Comparison of ENCODE assay signal across 8 mouse cellular contexts in genomic region chr11:8662706-8663429, GRCm38 (mm10). TPM values are rescaled to one million over a fixed set of nuclear protein-coding genes. Genes with fewer than 3 reads are reported as not detected.
DNase-seq lines count a peak whose midpoint lies in the region; ATAC-seq lines count a peak whose summit lies in the region.

No protein-coding gene starts in this region.

- 0 out of 2 replicates have a peak, but pooled peaks have one; percentile 14 for ATAC-seq in granulocyte monocyte progenitor cell, adult 5-6 weeks (replicated peaks; ENCODE audit: poor library complexity, severe bottlenecking)
- ATAC-seq in limb, embryonic 12.5 days (ENCODE audit: insufficient number of reproducible peaks, insufficient read depth, low FRiP score, low TSS enrichment, low read depth) = no peak
- ATAC-seq in midbrain, embryonic 15.5 days (replicated peaks) = no peak

- no peaks in the 10 kb centered on the region for H3K27me3 ChIP-seq in limb, embryonic 12.5 days
- H3K27me3 ChIP-seq in midbrain, embryonic 15.5 days (replicated peaks) = peaks cover 14% of the 10 kb centered on the region

- peak overlapping the region; percentile 82 for H3K4me2 ChIP-seq in limb, embryonic 12.5 days
- H3K4me2 ChIP-seq in midbrain, embryonic 15.5 days = peak overlapping the region; percentile 82

- peak overlapping the region; percentile 95 for H3K9ac ChIP-seq in limb, embryonic 12.5 days (replicated peaks)
- H3K9ac ChIP-seq in midbrain, embryonic 15.5 days = no peak overlapping the region

- peaks cover 77% of the 10 kb centered on the region for H3K4me1 ChIP-seq in limb, embryonic 12.5 days (replicated peaks)
- peaks cover 7% of the 10 kb centered on the region for H3K4me1 ChIP-seq in midbrain, embryonic 15.5 days

- peak; percentile 32 for DNase-seq in right cerebral cortex, postnatal 14 days
- DNase-seq in right cerebral cortex, adult 18-20 months = no peak
- no peak for DNase-seq in adrenal gland, postnatal 25 days
- DNase-seq in cerebellum, adult 11-12 months = no peak
- no peak for DNase-seq in testis, postnatal 14 days (ENCODE audit: low spot score)

- WGBS in limb, embryonic 12.5 days = 18% methylated on average over 4 of the region's 4 CpGs
- WGBS in midbrain, embryonic 15.5 days = 45% methylated on average over 4 of the region's 4 CpGs

- H3K36me3 ChIP-seq in limb, embryonic 12.5 days = peaks cover 14% of the 10 kb centered on the region
- H3K36me3 ChIP-seq in midbrain, embryonic 15.5 days (replicated peaks) = no peaks in the 10 kb centered on the region

- peak overlapping the region; percentile 82 for H3K4me3 ChIP-seq in limb, embryonic 12.5 days (replicated peaks)
- H3K4me3 ChIP-seq in midbrain, embryonic 15.5 days = peak overlapping the region; percentile 64; the same call in 1 of the 2 replicates

- peaks cover 5% of the 10 kb centered on the region; the same call in 1 of the 2 replicates for H3K9me3 ChIP-seq in limb, embryonic 12.5 days
- H3K9me3 ChIP-seq in midbrain, embryonic 15.5 days = no peaks in the 10 kb centered on the region

- H3K27ac ChIP-seq in limb, embryonic 12.5 days = peak overlapping the region; percentile 96
- H3K27ac ChIP-seq in midbrain, embryonic 15.5 days = no peak overlapping the region

RNA-seq across cellular contexts. Expression of gene Tns3, which starts 1.5 kb away (rescaled TPM):
- 26.9 TPM in 2 replicates for total RNA-seq in granulocyte monocyte progenitor cell, adult 5-6 weeks (2014; fragmentation: Nextera tagmentation)
- 13.0 and 13.1 TPM in 2 replicates for total RNA-seq in granulocyte monocyte progenitor cell, adult 5-6 weeks (2017)
- 49.6 and 51.9 TPM in 2 replicates for polyA plus RNA-seq in limb, embryonic 12.5 days (2016; fragmentation: Nextera tagmentation; extraction: Ambion mirVana)
- polyA plus RNA-seq in midbrain, embryonic 15.5 days (2015; fragmentation: Nextera tagmentation; extraction: Ambion mirVana) = 6.1 and 6.4 TPM in 2 replicates
- total RNA-seq in adrenal gland, postnatal 25 days (2021) = 52.2 and 71.1 TPM in 2 replicates
